Mouse (Mus musculus): ENCODE measurements around the gene Sf3a2.

- TF ChIP-seq CTCF (IDR thresholded peaks at IDR 0.05; ENCODE audit: control insufficient read depth, insufficient read depth, insufficient replicate concordance, low read depth, low read length) (no peak), POLR2A (IDR thresholded peaks at IDR 0.05; ENCODE audit: control insufficient read depth, low read depth, low read length) (no peak)
Observed at GRCm38 (mm10) chr10:80845055-80845693, 47.2 kb downstream of the Sf3a2 start.
